Mouse (Mus musculus): ENCODE results near the gene Trip12. TPM values are rescaled to one million over a fixed set of nuclear protein-coding genes. Genes with fewer than 3 reads are reported as not detected.
A peak's percentile ranks its signal among the peaks of the same experiment; 100 is the strongest.

The Trip12 gene
- total and polyA plus RNA-seq, 3 experiments, result 26.9 to 205 (median 177) TPM

DNA sequence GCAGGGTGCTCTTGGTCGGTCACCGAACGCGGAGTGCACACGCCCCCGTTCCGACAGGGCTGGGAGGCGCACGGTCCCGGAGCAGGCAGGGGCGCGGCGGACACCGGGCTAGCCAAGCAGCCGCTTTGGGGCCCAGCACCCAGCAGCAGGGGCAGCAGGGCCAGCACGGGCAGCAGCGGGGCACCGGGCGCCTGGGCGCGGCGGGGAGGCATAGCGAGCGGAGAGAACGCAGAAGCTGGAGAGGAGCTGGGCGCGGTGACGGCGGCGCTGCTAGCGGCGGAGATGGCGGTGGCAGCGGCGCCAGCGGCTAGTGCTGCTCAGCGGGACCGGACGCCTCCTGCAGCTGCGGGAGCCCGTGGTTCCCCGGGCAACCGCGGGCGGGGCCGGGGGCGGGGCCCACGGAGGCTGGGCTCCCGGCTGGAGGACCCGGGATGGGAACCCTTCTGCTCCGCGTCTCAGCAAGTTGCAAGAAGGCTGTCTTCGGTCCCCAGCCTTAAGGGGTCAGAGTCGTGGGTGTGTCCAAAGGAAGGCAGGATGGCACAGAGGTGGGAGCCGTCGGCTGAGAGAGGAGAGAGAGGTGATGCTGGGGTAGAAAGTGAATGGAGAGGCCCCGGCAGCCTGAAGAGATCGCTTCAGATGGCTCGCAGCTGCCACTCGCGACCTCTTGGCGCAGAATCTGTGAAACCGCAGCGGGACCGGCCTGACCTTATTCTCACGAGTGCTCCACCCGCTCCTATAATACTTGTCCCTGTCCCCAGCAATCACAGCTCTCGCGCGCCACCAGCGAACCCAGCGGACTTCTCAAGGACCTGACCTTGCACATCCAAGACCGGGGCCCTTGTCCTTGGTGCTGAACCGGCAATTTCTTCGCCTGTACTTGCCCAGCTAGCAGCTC, 144.6 kb downstream of the Trip12 start, which contains the start of gene Dner:
TSS of gene Dner (minus strand) at position 705 of the 895 bp plus-strand sequence.
- no peaks in the 10 kb centered on the region for H3K36me3 ChIP-seq (ENCODE audit: control insufficient read depth, insufficient read depth, low read length)
- no peaks in the 10 kb centered on the region for H3K4me1 ChIP-seq (ENCODE audit: control insufficient read depth, insufficient read depth, low read length)
- no peak within 1 kb of the TSS for H3K4me3 ChIP-seq
- H3K27me3 ChIP-seq (ENCODE audit: control insufficient read depth, insufficient read depth, low read length), result peaks cover 7% of the 10 kb centered on the region
- intact Hi-C loops (cut with DNase I), result no loop called here
- WGBS, result 1% methylated on average over 75 of the region's 75 CpGs
- H3K9ac ChIP-seq (ENCODE audit: low read depth, low read length), result no peak within 1 kb of the TSS
- TF ChIP-seq CTCF (IDR thresholded peaks at IDR 0.05) (peak; percentile 37), EP300 (IDR thresholded peaks at IDR 0.05; ENCODE audit: insufficient read depth, low read depth, low read length) (no peak)
- peak; percentile 63 to 73 for DNase-seq
- no peaks in the 10 kb centered on the region for H3K79me2 ChIP-seq (replicated peaks; ENCODE audit: control insufficient read depth, insufficient read depth, low read length)
- H3K27ac ChIP-seq, result no peak within 1 kb of the TSS

- H3K36me3 ChIP-seq (ENCODE audit: control insufficient read depth, insufficient read depth, low read length), result no peaks in the 10 kb centered on the region
- TF ChIP-seq CTCF (IDR thresholded peaks at IDR 0.05) (no peak), EP300 (IDR thresholded peaks at IDR 0.05; ENCODE audit: insufficient read depth, low read depth, low read length) (no peak), POLR2A (IDR thresholded peaks at IDR 0.05; ENCODE audit: insufficient read depth, low read depth, low read length) (no peak)
- no peaks in the 10 kb centered on the region for H3K4me1 ChIP-seq (ENCODE audit: control insufficient read depth, insufficient read depth, low read length)
- intact Hi-C loops (cut with DNase I), result no loop called here
- H3K9ac ChIP-seq (ENCODE audit: low read depth, low read length), result no peak overlapping the region
- DNase-seq, result no peak
- no peaks in the 10 kb centered on the region for H3K79me2 ChIP-seq (replicated peaks; ENCODE audit: control insufficient read depth, insufficient read depth, low read length)
- 15% methylated on average over 26 of the region's 26 CpGs for WGBS
- H3K27ac ChIP-seq, result no peak overlapping the region
- H3K4me3 ChIP-seq, result no peak overlapping the region
- H3K27me3 ChIP-seq (ENCODE audit: control insufficient read depth, insufficient read depth, low read length), result peaks cover 7% of the 10 kb centered on the region
Observed at GRCm38 (mm10) chr1:84694688-84695474, 145.4 kb downstream of the Trip12 start.

- DNase-seq, result no peak
- no peaks in the 10 kb centered on the region for H3K27me3 ChIP-seq (ENCODE audit: control insufficient read depth, insufficient read depth, low read length)
- no peaks in the 10 kb centered on the region for H3K36me3 ChIP-seq (ENCODE audit: control insufficient read depth, insufficient read depth, low read length)
- no peak overlapping the region for H3K4me3 ChIP-seq
- intact Hi-C loops (cut with DNase I), result no loop called here
- no peaks in the 10 kb centered on the region for H3K4me1 ChIP-seq (ENCODE audit: control insufficient read depth, insufficient read depth, low read length)
- no peak for TF ChIP-seq CTCF (IDR thresholded peaks at IDR 0.05)
- H3K79me2 ChIP-seq (replicated peaks; ENCODE audit: control insufficient read depth, insufficient read depth, low read length), result no peaks in the 10 kb centered on the region
- H3K27ac ChIP-seq, result no peak overlapping the region
- H3K9ac ChIP-seq (ENCODE audit: low read depth, low read length), result no peak overlapping the region
- 60% methylated on average over 4 of the region's 4 CpGs for WGBS
Observed at GRCm38 (mm10) chr1:84677910-84678309, 162.4 kb downstream of the Trip12 start.

Small RNAs within 50 kb of the gene (microRNA-seq; reads per million reads assigned to microRNA genes)
- gene Mir5126, result 7.3 to 8.4 reads per million in 2 experiments

Other genes with a start within 250 kb of the Trip12 start
- gene Dner, start 144.3 kb downstream of the Trip12 start, total RNA-seq (2021), result under 1 TPM; 0.05 to 0.43 TPM
- 0.23 and 0.70 TPM in 2 replicates for gene Dner, start 144.3 kb downstream of the Trip12 start, polyA plus RNA-seq (2012; rRNA removed)
- 1 to 10 TPM; 1.5 to 2.7 TPM for gene Fbxo36, start 675 bp downstream of the Trip12 start, total RNA-seq (2021)
- 2.5 and 2.9 TPM in 2 replicates for gene Fbxo36, start 675 bp downstream of the Trip12 start, polyA plus RNA-seq (2012; rRNA removed)
- gene Slc16a14, start 94.6 kb upstream of the Trip12 start, total RNA-seq (2021), result under 1 TPM; 0.23 to 0.48 TPM
- 0.10 and 0.15 TPM in 2 replicates for gene Slc16a14, start 94.6 kb upstream of the Trip12 start, polyA plus RNA-seq (2012; rRNA removed)

Data from heart, adult 2 months (tissue).